Mouse (Mus musculus) thymus, postnatal 4 days (tissue): ENCODE measurements around the gene Actrt2.

Experiments used
- DNase-seq: peaks from one replicate; pipeline ENCODE4 v3.0.0; 2021

The Actrt2 gene

GRCm38 (mm10) chr4:154667767-154668166 lies at the start of gene Actrt2:
Gene Actrt2, minus strand, starts transcription at chr4:154667867.
- DNase-seq: no peak

GRCm38 (mm10) chr4:154709391-154710107 lies 41.9 kb upstream of the Actrt2 start:
- DNase-seq: no peak

GRCm38 (mm10) chr4:154708811-154709210 lies 41.1 kb upstream of the Actrt2 start:
- DNase-seq: no peak

DNA sequence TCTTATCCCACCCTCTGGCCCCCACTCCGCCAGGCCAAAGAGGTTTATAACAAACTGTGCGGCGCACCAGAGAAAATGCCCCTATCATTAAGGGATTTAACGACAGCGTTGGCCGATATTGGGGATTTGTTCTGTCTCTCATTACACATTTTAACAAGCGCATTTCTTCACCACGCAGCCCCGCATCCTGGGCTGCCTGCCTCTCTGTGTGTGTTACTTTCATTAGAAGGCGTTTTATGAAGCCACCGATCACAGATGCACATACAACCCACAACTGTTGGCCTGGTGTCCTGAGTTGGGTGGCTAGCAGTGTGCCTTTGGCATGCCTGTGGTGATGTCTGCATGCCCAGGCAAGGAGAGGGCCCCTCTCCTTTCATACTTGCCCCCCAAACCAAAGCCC lies 40.6 kb upstream of the Actrt2 start:
- no peak for DNase-seq

DNA sequence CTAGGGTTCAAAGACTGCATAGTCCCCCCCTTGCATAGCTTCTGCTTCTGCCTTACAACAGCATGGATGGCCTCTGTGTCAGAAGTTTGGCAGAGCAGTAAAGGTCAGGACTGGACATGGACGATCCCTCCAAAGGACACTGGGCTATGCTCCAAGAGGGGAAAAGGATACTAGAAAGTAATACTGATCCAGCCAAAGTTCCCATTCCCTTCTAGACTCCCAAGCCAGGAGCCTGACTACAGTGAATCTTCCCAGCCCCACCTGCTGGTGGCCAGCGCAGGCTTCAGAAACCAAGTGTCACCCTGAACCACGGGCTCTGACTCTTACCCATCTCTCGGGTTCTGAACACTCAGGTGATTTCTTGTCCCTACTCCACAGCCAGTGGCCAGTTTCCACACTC lies 39.9 kb upstream of the Actrt2 start:
- DNase-seq: no peak

DNA sequence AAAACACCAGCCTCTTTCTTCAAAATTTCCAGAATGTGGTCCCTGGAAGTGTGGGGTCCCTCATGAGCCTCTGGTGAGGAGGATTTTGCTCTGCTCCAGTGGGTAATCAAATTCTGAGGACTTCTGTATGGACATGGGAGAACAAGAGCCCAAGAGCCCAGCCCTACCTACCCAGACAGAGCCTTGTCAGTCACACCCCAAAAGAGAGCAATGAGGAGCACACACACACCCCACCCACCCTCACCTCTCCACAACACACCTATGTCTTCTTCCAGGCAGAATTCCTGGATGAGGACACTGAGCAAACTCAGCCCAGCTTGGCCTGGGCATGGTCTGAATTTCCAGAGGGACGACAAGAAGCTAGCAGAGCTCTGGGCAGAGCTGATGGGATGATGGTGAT lies 38.8 kb upstream of the Actrt2 start:
- DNase-seq: no peak

GRCm38 (mm10) chr4:154705681-154706080 lies 38.0 kb upstream of the Actrt2 start:
- DNase-seq: no peak

GRCm38 (mm10) chr4:154705056-154705455 lies 37.4 kb upstream of the Actrt2 start:
- DNase-seq: no peak

DNA sequence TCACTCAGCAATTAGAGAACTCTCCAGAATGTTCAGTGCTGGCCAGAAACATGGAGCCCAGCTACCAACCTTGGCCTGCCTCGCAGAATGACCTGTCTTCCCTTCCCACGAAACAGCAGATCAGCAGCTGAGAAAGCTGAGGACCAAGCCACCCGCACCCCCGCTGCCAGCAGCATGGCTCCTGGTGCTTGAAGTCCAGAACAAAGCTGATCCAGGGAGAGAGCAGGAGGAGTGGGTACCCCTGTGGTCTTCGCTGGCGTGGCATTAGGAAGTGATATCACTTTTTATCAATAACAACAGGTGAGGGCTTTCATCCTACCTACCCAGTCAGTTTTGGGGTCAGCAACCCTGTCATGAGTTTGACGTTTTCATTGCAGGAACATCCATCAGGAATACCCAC lies 36.9 kb upstream of the Actrt2 start:
- DNase-seq: no peak

- DNase-seq: no peak
Observed at GRCm38 (mm10) chr4:154703426-154704070, 35.9 kb upstream of the Actrt2 start.

- DNase-seq: no peak
Observed at GRCm38 (mm10) chr4:154702931-154703330, 35.3 kb upstream of the Actrt2 start.

GRCm38 (mm10) chr4:154702186-154702585 lies 34.5 kb upstream of the Actrt2 start:
- DNase-seq: no peak

GRCm38 (mm10) chr4:154700921-154701412 lies 33.3 kb upstream of the Actrt2 start:
- DNase-seq: no peak

GRCm38 (mm10) chr4:154700436-154700835 lies 32.8 kb upstream of the Actrt2 start:
- DNase-seq: no peak

- no peak for DNase-seq
Observed at GRCm38 (mm10) chr4:154699236-154699635, 31.6 kb upstream of the Actrt2 start.

GRCm38 (mm10) chr4:154698631-154699030 lies 31.0 kb upstream of the Actrt2 start:
- no peak for DNase-seq

GRCm38 (mm10) chr4:154698021-154698590 lies 30.4 kb upstream of the Actrt2 start:
- DNase-seq: no peak

- no peak for DNase-seq
Observed at GRCm38 (mm10) chr4:154697476-154697875, 29.8 kb upstream of the Actrt2 start.

DNA sequence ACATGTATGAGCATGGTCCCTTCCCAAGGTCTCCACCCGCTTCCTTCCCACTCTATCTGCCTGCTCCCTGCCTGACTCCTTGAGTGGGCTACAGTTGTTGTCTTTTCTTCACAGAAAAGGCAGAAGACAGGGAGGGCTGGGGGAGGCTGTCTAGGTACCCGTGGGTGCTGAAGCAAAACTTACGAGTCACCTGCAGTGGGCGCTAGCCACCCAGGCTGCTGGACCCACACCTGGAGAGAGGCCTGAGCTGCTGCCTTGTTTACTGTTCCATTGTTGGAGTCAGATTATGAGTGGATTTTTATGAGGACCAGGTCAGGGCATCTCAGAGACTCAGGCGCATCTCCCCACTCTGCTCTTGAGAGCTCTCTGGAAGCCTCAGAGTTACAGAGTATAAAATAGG lies 28.9 kb upstream of the Actrt2 start:
- no peak for DNase-seq

DNA sequence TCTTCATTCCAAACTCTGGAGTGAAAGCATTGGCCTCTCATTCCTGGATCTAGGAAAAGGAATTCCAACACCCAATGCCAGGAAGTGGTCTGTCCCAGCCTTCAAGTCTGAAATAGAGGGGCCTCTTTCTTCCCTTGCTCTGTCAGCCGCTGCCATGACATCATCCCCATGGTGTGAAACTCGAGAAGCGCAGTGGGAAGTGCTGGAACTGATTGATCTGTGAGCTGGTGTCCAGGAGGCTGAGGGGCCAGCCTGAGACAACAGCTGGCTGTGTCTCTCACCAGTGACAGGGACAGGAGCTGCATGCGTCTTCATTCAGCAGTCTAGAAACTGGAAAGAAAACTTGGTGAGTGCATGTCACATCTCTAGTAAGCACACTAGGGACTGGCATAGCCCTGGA lies 28.5 kb upstream of the Actrt2 start:
- no peak for DNase-seq

- DNase-seq: no peak
Observed at GRCm38 (mm10) chr4:154694361-154694760, 26.7 kb upstream of the Actrt2 start.

DNA sequence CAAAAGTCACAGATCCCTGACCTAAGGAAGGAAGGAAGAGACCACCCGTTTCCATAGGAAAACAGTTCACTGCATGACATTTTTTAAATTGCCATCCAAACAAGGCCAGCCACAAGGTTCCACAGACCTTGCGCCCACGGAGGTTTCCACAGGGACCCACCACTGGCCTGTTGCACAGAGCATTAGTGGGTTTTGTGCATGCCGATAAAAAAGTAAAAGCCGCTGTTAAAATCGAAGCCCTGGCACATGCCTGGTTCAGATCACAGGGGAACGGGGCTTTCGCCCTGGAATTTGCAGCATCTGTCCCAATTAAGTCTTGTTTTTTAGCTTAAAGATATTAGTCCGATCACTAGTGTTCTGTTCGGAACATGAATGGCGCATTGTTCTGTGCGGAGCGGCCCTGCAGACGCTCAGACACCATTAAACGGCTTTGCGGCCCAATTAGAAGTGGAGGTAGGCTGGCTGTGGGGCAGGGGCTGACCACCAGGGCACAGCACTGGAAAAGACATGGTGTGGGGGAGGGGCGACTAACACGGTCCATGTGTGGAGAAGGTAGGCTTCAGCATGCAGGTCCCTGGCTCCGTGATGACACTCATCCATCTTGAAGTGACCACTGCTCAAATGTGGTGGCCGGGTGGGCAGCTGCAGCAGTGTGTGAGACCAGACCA lies 25.8 kb upstream of the Actrt2 start:
- DNase-seq: no peak

- DNase-seq: no peak
Observed at GRCm38 (mm10) chr4:154683068-154683752, 15.5 kb upstream of the Actrt2 start.
